Mouse (Mus musculus) heart, postnatal 0 days (tissue): Measurements from ENCODE around the gene Capn1.

Experiments used
- CTCF ChIP-seq: IDR thresholded peaks from 2 replicates; pipeline ENCODE4 v1.5.1; 2016; ENCODE audit warnings: antibody characterized with exemption, control low read depth, low read depth
- EP300 ChIP-seq: IDR thresholded peaks from 2 replicates; pipeline ENCODE4 v1.6.1; 2016; ENCODE audit warnings: antibody characterized with exemption, low read depth

DNA sequence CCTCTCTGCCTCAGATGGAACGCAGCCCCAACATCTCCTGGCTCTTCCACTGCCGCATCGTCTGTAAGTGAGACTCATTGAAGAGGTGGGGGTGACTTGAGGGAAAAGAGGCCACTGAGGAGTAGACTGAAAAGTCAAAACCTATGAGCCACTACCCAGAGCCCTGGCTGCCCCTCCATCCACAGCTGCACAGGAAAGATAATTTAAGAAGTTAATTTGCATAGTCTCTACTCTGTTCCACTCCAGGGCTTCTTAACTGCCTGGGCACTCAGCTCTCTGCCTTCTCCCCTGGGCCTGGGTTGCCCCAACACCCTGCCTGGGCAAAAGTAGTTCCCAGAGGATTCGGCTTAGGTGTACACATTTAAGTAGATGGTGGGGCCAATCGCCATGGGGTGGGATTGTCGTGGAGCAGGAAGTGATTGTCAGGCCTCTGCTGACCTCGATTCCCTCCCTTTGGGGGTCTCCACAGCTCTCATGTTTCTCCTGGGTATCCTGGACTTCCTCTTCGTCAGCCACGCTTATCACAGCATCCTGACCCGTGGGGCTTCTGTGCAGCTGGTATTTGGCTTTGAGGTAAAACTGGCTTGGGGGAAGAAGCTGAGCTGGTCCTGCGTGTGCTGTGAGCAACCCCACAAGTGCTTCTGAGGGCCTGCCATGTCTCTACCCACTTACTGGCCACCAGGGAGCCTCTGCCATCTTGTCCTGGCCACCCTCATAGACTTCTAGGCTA lies 33.1 kb upstream of the Capn1 start:
- no peak for TF ChIP-seq EP300
- no peak for TF ChIP-seq CTCF
